ENCODE assay signal across 21 mouse cellular contexts in genomic region chr8:111773476-111773875, GRCm38 (mm10).
"Had no signal": no experiment of that assay in that cellular context is flagged by ENCODE, and none has a peak within 500 bp of the region (broad histone marks: within the 10 kb centered on the region; RNA-seq: fewer than 3 reads in every experiment).

No protein-coding gene starts in this region.

- H3K4me3 ChIP-seq: left cerebral cortex, adult 2 months; liver, embryonic 12.5 days; liver, embryonic 15.5 days; lung, embryonic 15.5 days; megakaryocyte, embryonic 14.5 days; midbrain, embryonic 10.5 days; midbrain, embryonic 13.5 days; neural tube, embryonic 12.5 days had no signal

- DNase-seq: kidney, postnatal 36 days; layer of hippocampus, postnatal 36 days; lung, adult 18-20 months; lung, postnatal 10 days; lung, postnatal 36 days; right cerebral cortex, adult 18-20 months; right cerebral cortex, postnatal 14 days; right cerebral cortex, postnatal 4 days; thymus, adult 2 months; thymus, postnatal 14 days; thymus, postnatal 4 days had no signal

- H3K27me3 ChIP-seq: liver, embryonic 12.5 days; liver, embryonic 15.5 days; lung, embryonic 15.5 days; megakaryocyte, embryonic 14.5 days; midbrain, embryonic 13.5 days; neural tube, embryonic 12.5 days had no signal

- H3K9me3 ChIP-seq: liver, embryonic 12.5 days; liver, embryonic 15.5 days; lung, embryonic 15.5 days; midbrain, embryonic 10.5 days; midbrain, embryonic 13.5 days; neural tube, embryonic 12.5 days had no signal

- H3K4me2 ChIP-seq: liver, embryonic 12.5 days; liver, embryonic 15.5 days; lung, embryonic 15.5 days; midbrain, embryonic 13.5 days; neural tube, embryonic 12.5 days had no signal

- ATAC-seq: liver, embryonic 12.5 days; midbrain, embryonic 13.5 days had no signal

- H3K27ac ChIP-seq: kidney, postnatal 0 days; left cerebral cortex, adult 2 months; liver, embryonic 12.5 days; liver, embryonic 15.5 days; lung, embryonic 15.5 days; midbrain, embryonic 10.5 days; midbrain, embryonic 13.5 days; neural tube, embryonic 12.5 days; stomach, postnatal 0 days had no signal

- H3K9ac ChIP-seq: liver, embryonic 12.5 days; liver, embryonic 15.5 days; lung, embryonic 15.5 days; midbrain, embryonic 13.5 days; neural tube, embryonic 12.5 days had no signal
